Mouse (Mus musculus): ENCODE data around the gene Vps11.

DNA sequence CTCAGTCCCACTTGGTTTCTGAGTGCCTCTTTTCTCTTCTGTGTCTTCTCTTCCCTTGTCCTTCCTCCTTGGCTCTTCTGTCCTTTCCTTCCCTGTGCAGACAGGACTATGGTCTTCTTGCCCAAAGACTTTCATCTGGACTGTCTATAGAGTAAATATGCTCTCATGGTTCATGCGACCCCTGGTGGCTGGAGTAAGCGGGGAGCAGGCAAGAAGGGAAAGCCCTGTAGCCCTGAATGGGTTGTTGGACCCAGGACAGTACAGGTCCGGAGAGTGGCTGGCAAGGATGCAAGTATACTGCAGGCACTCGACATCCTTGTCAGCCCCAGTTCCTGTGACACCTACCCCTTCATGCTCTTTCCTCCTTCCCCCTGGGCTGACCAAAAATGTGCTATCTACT, 30.0 kb upstream of the Vps11 start:
- TF ChIP-seq POLR2A (IDR thresholded peaks at IDR 0.05; ENCODE audit: borderline replicate concordance, low read depth, low read length) (no peak), CTCF (IDR thresholded peaks at IDR 0.05; ENCODE audit: low read depth, low read length) (peak; percentile 52)
